Mouse (Mus musculus): Measurements from ENCODE around the gene Pdik1l. TPM values are rescaled to one million over a fixed set of nuclear protein-coding genes. Genes with fewer than 3 reads are reported as not detected.

The Pdik1l gene
- polyA plus RNA-seq, 1 experiment = 12.2 TPM

DNA sequence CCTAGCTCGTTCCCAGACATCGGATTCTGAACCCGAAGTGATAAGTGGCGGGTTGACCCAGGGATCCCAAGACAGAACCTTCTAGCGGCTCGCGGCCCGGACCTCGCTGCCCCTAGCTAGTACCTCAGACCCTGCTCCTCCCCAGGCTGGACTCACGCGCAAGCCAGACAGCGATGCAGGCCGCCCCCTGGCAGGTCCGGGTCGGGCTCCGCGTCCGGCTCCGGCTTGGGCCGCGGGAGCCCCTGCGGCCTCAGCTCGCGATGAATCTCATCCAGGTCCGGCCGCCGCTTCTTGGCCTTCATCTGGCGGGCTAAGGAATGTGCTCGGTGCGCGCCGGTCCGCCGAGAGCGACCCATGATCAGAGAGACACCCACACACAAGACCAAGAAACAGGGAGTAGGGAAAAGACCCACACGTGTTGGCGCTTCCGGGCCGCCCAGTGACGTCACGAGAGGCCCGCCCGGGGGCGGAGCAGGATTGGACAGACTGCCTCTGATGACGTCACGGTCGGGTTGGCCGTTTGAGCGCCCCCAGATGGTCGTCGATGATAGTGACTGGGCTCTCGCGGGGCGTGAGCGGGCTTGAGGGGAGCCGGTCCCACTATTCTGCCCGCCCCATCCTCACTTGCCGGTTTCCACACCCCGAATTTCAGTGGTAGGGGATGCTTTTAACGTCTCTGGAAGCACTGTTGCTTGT lies 42.4 kb downstream of the Pdik1l start, which contains the start of gene Zfp593:
Gene Zfp593, minus strand, starts transcription at position 445 of the 696 bp plus-strand sequence.
- Histone ChIP-seq H3K4me1 (ENCODE audit: control insufficient read depth, insufficient read depth, low read length) (peaks cover 11% of the 10 kb centered on the region), H3K4me3 (ENCODE audit: insufficient read depth, low read length) (peak within 1 kb of the TSS; percentile 99), H3K27ac (ENCODE audit: insufficient read depth, low read depth, low read length) (no peak within 1 kb of the TSS)
- TF ChIP-seq POLR2A (IDR thresholded peaks at IDR 0.05; ENCODE audit: borderline replicate concordance, low read depth, low read length) (no peak), CTCF (IDR thresholded peaks at IDR 0.05; ENCODE audit: low read depth, low read length) (peak; percentile 76)

DNA sequence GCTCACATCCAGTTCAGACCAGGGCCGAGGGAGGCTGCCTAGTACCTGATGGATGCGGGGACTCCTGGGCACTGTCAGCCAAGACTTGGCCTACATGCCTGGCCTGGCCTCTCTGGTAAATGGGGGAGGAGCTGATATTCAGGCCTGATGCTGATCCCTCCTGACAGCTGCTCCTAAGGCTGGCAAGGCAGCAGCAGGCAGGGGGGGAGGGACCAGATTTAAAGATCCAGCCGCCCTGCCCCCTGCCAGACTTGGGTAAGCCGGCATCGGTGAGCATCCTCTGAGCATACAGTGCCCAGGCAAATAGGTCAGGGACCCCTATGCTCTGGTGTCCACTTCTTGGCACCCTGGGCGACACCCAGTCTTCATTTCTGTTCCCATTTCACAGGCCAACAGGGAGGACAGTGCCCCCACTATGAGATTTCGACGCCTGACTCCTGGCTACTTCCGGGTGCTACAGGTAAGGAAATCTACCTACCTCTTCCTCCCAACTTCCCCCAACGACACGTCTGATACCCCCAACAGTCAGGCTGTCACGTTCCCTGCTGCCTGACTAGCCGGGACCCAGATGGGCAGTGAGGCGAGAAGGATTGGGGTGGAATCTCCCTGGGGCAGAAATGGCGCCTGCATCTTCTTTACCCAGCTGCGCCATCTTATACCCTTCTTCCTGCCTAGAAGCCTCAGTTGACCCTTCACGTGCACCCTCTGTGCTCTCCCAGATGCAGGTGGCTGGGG lies 44.0 kb downstream of the Pdik1l start, which contains the start of gene E130218I03Rik:
Gene E130218I03Rik, plus strand, starts transcription at position 147 of the 735 bp plus-strand sequence.
- H3K4me3 ChIP-seq (ENCODE audit: insufficient read depth, low read length) = peak within 1 kb of the TSS; percentile 99
- H3K27ac ChIP-seq (ENCODE audit: insufficient read depth, low read depth, low read length) = no peak within 1 kb of the TSS
- TF ChIP-seq CTCF (IDR thresholded peaks at IDR 0.05; ENCODE audit: low read depth, low read length) (no peak), POLR2A (IDR thresholded peaks at IDR 0.05; ENCODE audit: borderline replicate concordance, low read depth, low read length) (no peak)
- peaks cover 13% of the 10 kb centered on the region for H3K4me1 ChIP-seq (ENCODE audit: control insufficient read depth, insufficient read depth, low read length)

DNA sequence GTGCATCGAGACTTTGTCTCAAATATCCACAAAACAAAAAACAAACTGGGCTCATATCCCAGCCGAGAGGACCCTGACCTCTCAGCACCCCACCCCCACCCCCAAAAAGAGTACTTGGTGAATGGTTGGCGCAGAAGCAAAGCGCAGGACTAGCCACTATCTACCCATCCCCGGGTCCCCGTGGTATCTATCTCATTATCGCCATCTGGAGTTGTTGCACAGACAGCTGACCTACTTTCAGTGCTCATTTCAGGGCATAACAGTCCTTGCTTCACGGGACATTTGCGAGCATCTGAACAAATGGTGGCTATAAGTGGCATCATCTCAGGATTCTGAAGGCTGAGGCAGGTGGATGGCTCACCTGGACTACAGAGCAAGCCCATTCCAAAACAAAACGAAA lies 49.0 kb downstream of the Pdik1l start:
- Histone ChIP-seq H3K4me3 (ENCODE audit: insufficient read depth, low read length) (0 out of 2 replicates have a peak overlapping the region, but pooled peaks have one; percentile 0), H3K27ac (ENCODE audit: insufficient read depth, low read depth, low read length) (no peak overlapping the region), H3K4me1 (ENCODE audit: control insufficient read depth, insufficient read depth, low read length) (peaks cover 4% of the 10 kb centered on the region; the same call in 1 of the 2 replicates)
- TF ChIP-seq POLR2A (IDR thresholded peaks at IDR 0.05; ENCODE audit: borderline replicate concordance, low read depth, low read length) (no peak), CTCF (IDR thresholded peaks at IDR 0.05; ENCODE audit: low read depth, low read length) (no peak)

DNA sequence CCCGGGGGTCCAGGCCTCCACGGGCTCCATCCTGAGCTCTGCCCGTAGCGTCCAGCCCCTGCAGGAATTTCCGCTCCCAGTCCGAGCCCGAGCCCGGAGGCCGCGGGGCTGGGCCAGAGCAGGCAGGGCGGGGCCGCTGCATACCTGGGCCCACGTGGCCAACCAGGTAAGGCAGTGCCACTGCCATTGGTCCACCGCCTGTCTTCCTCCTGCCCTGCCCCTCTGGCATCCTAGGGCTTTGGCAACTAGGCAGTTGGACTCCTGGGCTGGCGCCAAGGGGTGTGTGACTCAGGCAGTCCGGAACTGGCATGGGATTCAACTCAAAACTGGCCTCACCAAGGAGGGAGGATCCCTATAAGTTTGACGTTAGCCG lies 49.4 kb downstream of the Pdik1l start, which contains the start of gene Cnksr1:
Gene Cnksr1, minus strand, starts transcription at position 121 of the 373 bp plus-strand sequence.
- TF ChIP-seq POLR2A (IDR thresholded peaks at IDR 0.05; ENCODE audit: borderline replicate concordance, low read depth, low read length) = no peak
- TF ChIP-seq CTCF (IDR thresholded peaks at IDR 0.05; ENCODE audit: low read depth, low read length) = no peak
- peaks cover 4% of the 10 kb centered on the region; the same call in 1 of the 2 replicates for H3K4me1 ChIP-seq (ENCODE audit: control insufficient read depth, insufficient read depth, low read length)
- 0 out of 2 replicates have a peak within 1 kb of the TSS, but pooled peaks have one; percentile 0 for H3K4me3 ChIP-seq (ENCODE audit: insufficient read depth, low read length)
- H3K27ac ChIP-seq (ENCODE audit: insufficient read depth, low read depth, low read length) = no peak within 1 kb of the TSS

DNA sequence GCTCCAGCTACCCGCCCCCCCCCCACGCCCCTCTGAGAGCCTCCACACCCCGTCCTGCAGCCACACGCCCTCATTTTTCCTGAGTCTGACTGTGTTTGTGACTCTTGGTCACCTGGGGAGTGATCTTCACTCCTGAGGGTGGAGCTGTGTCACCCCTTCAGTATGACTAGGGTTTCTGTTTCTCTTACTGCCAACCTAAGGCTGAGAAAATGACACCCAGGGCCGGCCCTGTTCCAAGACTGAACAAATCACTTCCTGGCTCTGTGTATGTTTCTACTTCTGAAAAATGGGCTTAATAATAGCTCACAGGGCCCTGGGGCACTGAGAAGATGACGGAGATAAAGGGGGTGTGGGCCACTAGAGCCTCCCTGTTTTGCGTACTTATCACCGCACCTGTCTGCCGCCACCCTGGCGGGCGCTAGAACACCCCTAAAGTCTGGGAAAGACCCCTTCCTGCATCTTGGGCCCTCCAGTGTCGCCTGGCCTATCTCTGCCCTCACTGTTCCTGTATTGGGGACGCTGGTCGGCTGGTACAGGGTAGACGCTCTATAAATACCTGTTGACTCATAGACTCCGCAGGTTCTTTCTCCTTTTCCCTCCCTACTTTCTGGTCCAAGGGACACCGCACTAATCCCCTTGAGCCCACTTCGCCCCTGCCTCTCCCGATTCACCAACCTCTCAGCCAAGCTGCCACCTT lies 50.0 kb downstream of the Pdik1l start:
- H3K4me3 ChIP-seq (ENCODE audit: insufficient read depth, low read length) = no peak overlapping the region
- TF ChIP-seq POLR2A (IDR thresholded peaks at IDR 0.05; ENCODE audit: borderline replicate concordance, low read depth, low read length) (no peak), CTCF (IDR thresholded peaks at IDR 0.05; ENCODE audit: low read depth, low read length) (no peak)
- no peak overlapping the region for H3K27ac ChIP-seq (ENCODE audit: insufficient read depth, low read depth, low read length)
- H3K4me1 ChIP-seq (ENCODE audit: control insufficient read depth, insufficient read depth, low read length) = peaks cover 4% of the 10 kb centered on the region; the same call in 1 of the 2 replicates

DNA sequence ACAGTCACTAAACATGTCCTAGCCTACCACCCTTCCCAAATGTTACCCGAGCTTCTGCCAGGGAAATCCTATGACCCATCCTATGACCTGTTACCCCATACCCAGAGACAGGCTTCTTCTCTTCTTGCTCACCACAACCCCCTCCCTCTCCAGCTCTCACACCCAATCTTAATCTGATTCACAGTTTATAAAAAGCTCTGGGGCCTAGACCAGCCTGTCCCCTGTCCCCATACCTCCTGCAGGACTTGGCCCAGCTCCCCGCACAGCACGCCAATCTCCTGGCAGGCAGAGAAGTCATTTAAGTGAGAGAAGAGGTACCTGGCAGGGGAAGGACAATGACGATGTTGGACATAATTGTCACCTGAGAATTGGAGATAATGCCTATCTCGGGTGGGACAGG lies 52.8 kb downstream of the Pdik1l start:
- TF ChIP-seq CTCF (IDR thresholded peaks at IDR 0.05; ENCODE audit: low read depth, low read length) (no peak), POLR2A (IDR thresholded peaks at IDR 0.05; ENCODE audit: borderline replicate concordance, low read depth, low read length) (no peak)
- Histone ChIP-seq H3K27ac (ENCODE audit: insufficient read depth, low read depth, low read length) (no peak overlapping the region), H3K4me1 (ENCODE audit: control insufficient read depth, insufficient read depth, low read length) (peaks cover 4% of the 10 kb centered on the region; the same call in 1 of the 2 replicates), H3K4me3 (ENCODE audit: insufficient read depth, low read length) (no peak overlapping the region)

DNA sequence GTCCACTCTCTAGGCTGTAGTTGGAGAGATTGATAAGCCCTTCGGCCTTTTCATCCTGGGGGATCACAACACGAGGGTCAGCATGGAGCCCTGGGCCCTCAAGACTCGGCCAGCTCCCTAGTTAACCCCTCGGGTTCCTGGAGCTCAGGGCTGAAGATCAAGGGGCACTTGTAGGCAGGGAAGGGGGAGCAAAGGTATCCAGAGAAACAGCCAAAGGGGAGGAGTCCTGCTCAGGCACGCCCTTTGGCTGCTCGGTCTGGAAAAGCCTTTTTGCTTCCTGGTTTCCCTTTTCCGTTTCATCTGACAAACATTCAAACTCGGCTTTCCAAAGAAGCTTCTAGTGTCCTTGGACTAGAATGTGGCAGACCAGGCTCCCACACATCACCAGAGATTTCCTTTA lies 57.3 kb downstream of the Pdik1l start:
- Histone ChIP-seq H3K4me3 (ENCODE audit: insufficient read depth, low read length) (no peak overlapping the region), H3K27ac (ENCODE audit: insufficient read depth, low read depth, low read length) (no peak overlapping the region), H3K4me1 (ENCODE audit: control insufficient read depth, insufficient read depth, low read length) (no peaks in the 10 kb centered on the region)
- no peak for TF ChIP-seq CTCF (IDR thresholded peaks at IDR 0.05; ENCODE audit: low read depth, low read length)
- TF ChIP-seq POLR2A (IDR thresholded peaks at IDR 0.05; ENCODE audit: borderline replicate concordance, low read depth, low read length) = no peak

DNA sequence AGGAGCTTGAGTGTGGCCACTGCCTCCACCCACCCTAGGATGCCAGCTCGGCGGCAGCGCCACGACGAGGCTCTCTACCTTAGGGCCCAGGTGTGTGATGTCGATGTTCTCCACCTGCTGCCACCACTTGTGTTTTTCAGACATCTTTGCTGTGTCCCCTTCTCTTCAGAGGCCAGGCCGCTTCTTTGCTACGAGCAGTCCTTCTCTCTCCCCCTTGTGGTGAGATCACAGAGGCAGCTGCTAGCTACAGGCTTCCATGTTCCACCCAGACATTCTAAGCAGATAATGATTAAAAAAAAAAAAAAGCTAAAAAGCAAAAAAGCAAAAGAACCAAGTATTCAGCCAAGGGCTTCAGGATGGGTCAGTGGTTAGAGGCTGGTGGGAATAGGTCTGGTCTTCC lies 60.5 kb downstream of the Pdik1l start, which contains the start of gene Catsper4:
Gene Catsper4, minus strand, starts transcription at position 190 of the 400 bp plus-strand sequence.
- Histone ChIP-seq H3K4me1 (ENCODE audit: control insufficient read depth, insufficient read depth, low read length) (no peaks in the 10 kb centered on the region), H3K4me3 (ENCODE audit: insufficient read depth, low read length) (no peak within 1 kb of the TSS), H3K27ac (ENCODE audit: insufficient read depth, low read depth, low read length) (no peak within 1 kb of the TSS)
- no peak for TF ChIP-seq CTCF (IDR thresholded peaks at IDR 0.05; ENCODE audit: low read depth, low read length)
- TF ChIP-seq POLR2A (IDR thresholded peaks at IDR 0.05; ENCODE audit: borderline replicate concordance, low read depth, low read length) = no peak

Other genes with a start within 250 kb of the Pdik1l start
- gene Zfp683, start 234.1 kb downstream of the Pdik1l start, polyA plus RNA-seq (2012; ENCODE audit: insufficient read depth, insufficient read length, missing spikeins) = not detected in 2 replicates
- 0.71 and 2.7 TPM in 2 replicates for gene Crybg2, start 227.1 kb downstream of the Pdik1l start, polyA plus RNA-seq (2012; ENCODE audit: insufficient read depth, insufficient read length, missing spikeins)
- 1,130 and 1,142 TPM in 2 replicates for gene Cd52, start 192.8 kb downstream of the Pdik1l start, polyA plus RNA-seq (2012; ENCODE audit: insufficient read depth, insufficient read length, missing spikeins)
- 2.5 and 5.8 TPM in 2 replicates for gene Ubxn11, start 185.3 kb downstream of the Pdik1l start, polyA plus RNA-seq (2012; ENCODE audit: insufficient read depth, insufficient read length, missing spikeins)
- gene Sh3bgrl3, start 159.1 kb downstream of the Pdik1l start, polyA plus RNA-seq (2012; ENCODE audit: insufficient read depth, insufficient read length, missing spikeins) = 1,334 and 1,359 TPM in 2 replicates
- 12.5 and 13.9 TPM in 2 replicates for gene Cep85, start 100.8 kb downstream of the Pdik1l start, polyA plus RNA-seq (2012; ENCODE audit: insufficient read depth, insufficient read length, missing spikeins)
- not detected in 2 replicates for gene Gm7534, start 84.9 kb downstream of the Pdik1l start, polyA plus RNA-seq (2012; ENCODE audit: insufficient read depth, insufficient read length, missing spikeins)
- not detected in 2 replicates for gene Catsper4, start 60.5 kb downstream of the Pdik1l start, polyA plus RNA-seq (2012; ENCODE audit: insufficient read depth, insufficient read length, missing spikeins)
- not detected in 2 replicates for gene Cnksr1, start 49.5 kb downstream of the Pdik1l start, polyA plus RNA-seq (2012; ENCODE audit: insufficient read depth, insufficient read length, missing spikeins)
- gene E130218I03Rik, start 44.2 kb downstream of the Pdik1l start, polyA plus RNA-seq (2012; ENCODE audit: insufficient read depth, insufficient read length, missing spikeins) = not detected in 2 replicates
- 3.9 and 5.3 TPM in 2 replicates for gene Zfp593, start 42.3 kb downstream of the Pdik1l start, polyA plus RNA-seq (2012; ENCODE audit: insufficient read depth, insufficient read length, missing spikeins)
- not detected in 2 replicates for gene Gm30191, start 41.0 kb downstream of the Pdik1l start, polyA plus RNA-seq (2012; ENCODE audit: insufficient read depth, insufficient read length, missing spikeins)
- gene Grrp1, start 33.8 kb downstream of the Pdik1l start, polyA plus RNA-seq (2012; ENCODE audit: insufficient read depth, insufficient read length, missing spikeins) = not detected in 2 replicates
- gene Trim63, start 27.2 kb upstream of the Pdik1l start, polyA plus RNA-seq (2012; ENCODE audit: insufficient read depth, insufficient read length, missing spikeins) = not detected in 2 replicates
- gene Slc30a2, start 55.3 kb upstream of the Pdik1l start, polyA plus RNA-seq (2012; ENCODE audit: insufficient read depth, insufficient read length, missing spikeins) = not detected in 2 replicates
- 0.56 TPM in 1 of 2 replicates, not detected in the other for gene Extl1, start 96.0 kb upstream of the Pdik1l start, polyA plus RNA-seq (2012; ENCODE audit: insufficient read depth, insufficient read length, missing spikeins)
- 6.4 and 8.0 TPM in 2 replicates for gene Pafah2, start 108.4 kb upstream of the Pdik1l start, polyA plus RNA-seq (2012; ENCODE audit: insufficient read depth, insufficient read length, missing spikeins)
- 314 and 367 TPM in 2 replicates for gene Stmn1, start 180.4 kb upstream of the Pdik1l start, polyA plus RNA-seq (2012; ENCODE audit: insufficient read depth, insufficient read length, missing spikeins)
- 37.0 and 41.9 TPM in 2 replicates for gene Paqr7, start 208.8 kb upstream of the Pdik1l start, polyA plus RNA-seq (2012; ENCODE audit: insufficient read depth, insufficient read length, missing spikeins)
- 4.0 and 4.4 TPM in 2 replicates for gene Aunip, start 223.1 kb upstream of the Pdik1l start, polyA plus RNA-seq (2012; ENCODE audit: insufficient read depth, insufficient read length, missing spikeins)
- 58.9 and 59.7 TPM in 2 replicates for gene Mtfr1l, start 247.5 kb upstream of the Pdik1l start, polyA plus RNA-seq (2012; ENCODE audit: insufficient read depth, insufficient read length, missing spikeins)

Data from bone marrow macrophage, adult 2 months (primary cell).